Mouse (Mus musculus) erythroblast, embryonic 14.5 days (primary cell): Measurements from ENCODE around the gene Gm44805.

ENCODE experiments used
- GATA1 ChIP-seq: IDR thresholded peaks from 2 replicates; pipeline ENCODE4 v1.6.1; 2012; ENCODE audit warnings: low read length, inconsistent platforms, mixed read lengths
- TAL1 ChIP-seq: IDR thresholded peaks from 3 replicates; pipeline ENCODE4 v1.6.1; 2012; ENCODE audit warnings: low read length, inconsistent platforms, mixed read lengths

DNA sequence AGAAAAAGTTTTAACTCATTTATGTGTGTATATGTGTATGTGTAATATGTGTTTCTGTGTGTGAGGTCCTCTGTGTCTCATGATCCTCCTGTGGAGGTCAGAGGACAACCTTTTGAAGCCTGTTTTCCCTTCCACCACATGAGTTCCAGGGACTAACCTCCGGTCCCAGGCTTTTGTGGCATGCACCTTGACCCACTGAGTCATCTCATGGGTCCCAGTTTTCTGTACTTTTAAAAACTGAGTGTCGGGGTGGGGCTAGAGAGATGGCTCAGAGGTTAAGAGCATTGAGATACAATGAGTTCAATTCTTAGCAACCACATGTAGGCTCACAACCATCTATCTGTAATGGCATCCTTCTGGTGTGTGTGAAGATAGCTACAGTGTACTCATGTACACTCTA is 521 bp downstream of the Gm44805 start:
- TF ChIP-seq TAL1 (no peak), GATA1 (no peak)
